Mouse (Mus musculus): ENCODE results near the gene Ncor2.

DNA sequence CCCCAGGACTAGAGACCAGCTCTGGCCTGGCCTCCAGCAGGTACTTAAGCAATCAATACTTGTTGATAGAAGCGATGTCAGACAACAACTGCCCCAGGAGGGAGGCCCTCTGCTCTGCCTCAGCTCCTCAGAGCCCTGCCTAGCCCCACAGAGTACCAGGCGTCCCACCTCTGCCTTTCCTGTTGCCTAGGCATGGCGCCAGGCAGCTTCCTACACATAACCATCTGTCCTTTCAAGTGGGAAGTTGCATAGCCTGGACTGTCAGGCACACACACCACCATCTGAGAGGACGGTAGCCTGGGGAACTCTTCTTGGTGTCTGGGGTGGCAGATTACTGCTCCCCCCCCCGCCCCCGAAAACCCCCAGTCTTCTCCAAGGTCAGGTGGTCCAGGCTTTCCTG, 182.2 kb downstream of the Ncor2 start:
- TF ChIP-seq CTCF (conservative IDR thresholded peaks at IDR 0.05; ENCODE audit: low read length) (no peak), POU5F1 (IDR thresholded peaks at IDR 0.05; ENCODE audit: borderline replicate concordance, low read length) (no peak), NANOG (IDR thresholded peaks at IDR 0.05; ENCODE audit: borderline replicate concordance, low read length) (no peak)
